Mouse (Mus musculus) liver, embryonic 14.5 days (tissue): Measurements from ENCODE around the gene Zcchc3. TPM values are rescaled to one million over a fixed set of nuclear protein-coding genes. Genes with fewer than 3 reads are reported as not detected.
A peak's percentile ranks its signal among the peaks of the same experiment; 100 is the strongest.

Experiments
- ATAC-seq: fragments of 200-750 bp; cut with Nextera tagmentation; 2 replicates; pipeline ENCODE4 v1.8.0; 2017; ENCODE audit warnings: moderate number of reproducible peaks, mild to moderate bottlenecking, moderate library complexity; ENCODE audit not compliant: insufficient read depth
- DNase-seq, 3 experiments: peaks; one replicate each; pipeline ENCODE4 v3.0.0-alpha.2; 2012 to 2013; ENCODE audit warnings: low read depth in 3 of 3, low spot score in 3 of 3
- H3K27ac ChIP-seq: fragments of 300-500 bp; sonication (generic); 2 replicates; pipeline ENCODE4 v1.5.1; 2014; ENCODE audit warnings: moderate library complexity, mild to moderate bottlenecking, control low read depth, inconsistent platforms
- H3K27me3 ChIP-seq: fragments of 300-500 bp; sonication (generic); 2 replicates; pipeline ENCODE4 v1.6.1; 2014; ENCODE audit warnings: mild to moderate bottlenecking, low read length, moderate library complexity; ENCODE audit not compliant: control insufficient read depth, insufficient read depth
- H3K36me3 ChIP-seq: fragments of 300-500 bp; sonication (generic); replicated peaks from 2 replicates; pipeline ENCODE4 v1.6.1; 2014; ENCODE audit warnings: low read depth; ENCODE audit not compliant: control insufficient read depth, insufficient read depth
- H3K4me1 ChIP-seq, 2 experiments: fragments of 200-500 bp in 1 of 2; fragments of 300-500 bp in 1 of 2; sonication (generic) in 1 of 2; replicated peaks; 2 replicates each; pipeline ENCODE4 v1.6.1; 2012 to 2014; ENCODE audit warnings: antibody characterized with exemption in 1 of 2, inconsistent platforms in 1 of 2, low read length in 1 of 2; ENCODE audit not compliant: control insufficient read depth in 2 of 2, insufficient read depth in 2 of 2
- H3K4me2 ChIP-seq: fragments of 300-500 bp; sonication (generic); 2 replicates; pipeline ENCODE4 v1.6.1; 2014; ENCODE audit warnings: low read depth, mild to moderate bottlenecking, control low read depth, moderate library complexity
- H3K4me3 ChIP-seq, 2 experiments: fragments of 200-500 bp in 1 of 2; fragments of 300-500 bp in 1 of 2; sonication (generic) in 1 of 2; 2 replicates each; pipeline ENCODE4 v1.5.1; 2012 to 2014; ENCODE audit warnings: low read depth in 2 of 2, low read length in 2 of 2, mild to moderate bottlenecking in 2 of 2, control low read depth in 1 of 2, inconsistent platforms in 1 of 2, moderate library complexity in 1 of 2; ENCODE audit not compliant: insufficient read depth in 1 of 2
- H3K9ac ChIP-seq: fragments of 300-500 bp; sonication (generic); replicated peaks from 2 replicates; pipeline ENCODE4 v1.6.1; 2014; ENCODE audit warnings: mild to moderate bottlenecking, control low read depth, moderate library complexity
- H3K9me3 ChIP-seq: fragments of 300-500 bp; sonication (generic); 2 replicates; pipeline ENCODE4 v1.6.1; 2016; ENCODE audit warnings: low read length, mixed read lengths; ENCODE audit not compliant: control insufficient read depth
- CTCF ChIP-seq: IDR thresholded peaks from 2 replicates; pipeline ENCODE4 v1.5.1; 2016; ENCODE audit warnings: antibody characterized with exemption, low read depth, control low read depth
- EP300 ChIP-seq: IDR thresholded peaks from 2 replicates; pipeline ENCODE4 v1.6.1; 2016; ENCODE audit warnings: antibody characterized with exemption, low read depth
- WGBS: fragments of 180-500 bp; shearing (Covaris S2); extraction: QIAGEN DNeasy Blood & Tissue Kit; methylation state at CpG from one replicate; pipeline ENCODE4 v1.1.7; 2014; ENCODE audit not compliant: insufficient replicate concordance; 5-methylcytosine and 5-hydroxymethylcytosine counted together
- polyA plus RNA-seq, 2 experiments: library from polyadenylated mRNA; depleted of rRNA in 1 of 2; stranded (reverse) in 1 of 2; unstranded in 1 of 2; fragments of >200 nt; fragmentation: Nextera tagmentation in 1 of 2; extraction: Ambion mirVana in 1 of 2; gene quantifications; 2 replicates each; pipeline versions ENCODE4 v1.2.1 to v1.2.3; 2012 to 2014

Gene Zcchc3
- polyA plus RNA-seq, 2 experiments = 8.7 to 9.1 TPM

- Histone ChIP-seq H3K36me3 (no peaks in the 10 kb centered on the region), H3K9me3 (no peaks in the 10 kb centered on the region), H3K9ac (peak overlapping the region; percentile 83), H3K4me1 (peaks cover 18 to 28% of the 10 kb centered on the region in 2 experiments), H3K4me2 (peak overlapping the region; percentile 91), H3K27me3 (no peaks in the 10 kb centered on the region), H3K4me3 (peak overlapping the region; percentile 74 to 76), H3K27ac (peak overlapping the region; percentile 78)
- peak; percentile 85 to 89 (median 88) for DNase-seq
- under 1% methylated on average over 38 of the region's 38 CpGs for WGBS
- peak; percentile 79 for ATAC-seq
- no peak for TF ChIP-seq EP300
- peak; percentile 29; the same call in 1 of the 2 replicates for TF ChIP-seq CTCF
These were observed 16.1 kb downstream of the Zcchc3 start for GRCm38 (mm10) chr2:152398691-152399090.

GRCm38 (mm10) chr2:152397680-152398435 is 17.0 kb downstream of the Zcchc3 start, which contains the start of gene Sox12:
Sox12 (minus strand) TSS chr2:152398063.
- Histone ChIP-seq H3K9me3 (no peaks in the 10 kb centered on the region), H3K4me1 (peaks cover 18 to 31% of the 10 kb centered on the region in 2 experiments), H3K36me3 (no peaks in the 10 kb centered on the region), H3K9ac (peak within 1 kb of the TSS; percentile 83), H3K27me3 (no peaks in the 10 kb centered on the region), H3K4me2 (peak within 1 kb of the TSS; percentile 91), H3K4me3 (peak within 1 kb of the TSS; percentile 74 to 76), H3K27ac (peak within 1 kb of the TSS; percentile 78)
- DNase-seq (peak; percentile 77 to 80 (median 79)), ATAC-seq (peak; percentile 67)
- under 1% methylated on average over 91 of the region's 104 CpGs for WGBS
- TF ChIP-seq CTCF (no peak), EP300 (no peak)

- WGBS = under 1% methylated on average over 72 of the region's 77 CpGs
- H3K4me3 ChIP-seq = peak overlapping the region; percentile 74 to 76
- TF ChIP-seq EP300 (no peak), CTCF (0 out of 2 replicates have a peak, but pooled peaks have one; percentile 9)
- H3K4me2 ChIP-seq = peak overlapping the region; percentile 91
- peak in 1 of 3 experiments; percentile 39 for DNase-seq
- H3K9ac ChIP-seq = peak overlapping the region; percentile 83
- peak overlapping the region; percentile 78 for H3K27ac ChIP-seq
- no peaks in the 10 kb centered on the region for H3K9me3 ChIP-seq
- peak; percentile 16; the same call in 1 of the 2 replicates for ATAC-seq
- peaks cover 18 to 31% of the 10 kb centered on the region in 2 experiments for H3K4me1 ChIP-seq
- H3K27me3 ChIP-seq = no peaks in the 10 kb centered on the region
- no peaks in the 10 kb centered on the region for H3K36me3 ChIP-seq
These were observed 17.7 kb downstream of the Zcchc3 start for GRCm38 (mm10) chr2:152397004-152397589.

- peak overlapping the region; percentile 74 to 76 for H3K4me3 ChIP-seq
- peaks cover 18 to 31% of the 10 kb centered on the region in 2 experiments for H3K4me1 ChIP-seq
- H3K36me3 ChIP-seq = no peaks in the 10 kb centered on the region
- H3K27me3 ChIP-seq = no peaks in the 10 kb centered on the region
- ATAC-seq = peak; percentile 50
- under 1% methylated on average over 46 of the region's 46 CpGs for WGBS
- peak overlapping the region; percentile 91 for H3K4me2 ChIP-seq
- H3K9ac ChIP-seq = peak overlapping the region; percentile 83
- TF ChIP-seq CTCF (peak; percentile 63), EP300 (no peak)
- H3K27ac ChIP-seq = peak overlapping the region; percentile 78; the same call in 1 of the 2 replicates
- no peaks in the 10 kb centered on the region for H3K9me3 ChIP-seq
- DNase-seq = peak; percentile 72 to 80 (median 77)
These were observed 18.5 kb downstream of the Zcchc3 start for GRCm38 (mm10) chr2:152396110-152397003.
